Mouse (Mus musculus) Patski (cell line): Measurements from ENCODE around the gene Gm2115. TPM values are rescaled to one million over a fixed set of nuclear protein-coding genes. Genes with fewer than 3 reads are reported as not detected.
A peak's percentile ranks its signal among the peaks of the same experiment; 100 is the strongest.

ENCODE experiments used
- ATAC-seq: fragments of 100-300 bp; one replicate; pipeline ENCODE4 v1.8.0; 2021
- CTCF ChIA-PET: fragments of 350-600 bp; sonication (Branson Sonifier 250); formaldehyde crosslinking; loops from one replicate; lab custom pipeline; 2022; ENCODE audit warnings: inconsistent platforms; lab: Charles Lee
- POLR2A ChIA-PET: fragments of 350-600 bp; sonication (Branson Sonifier 250); formaldehyde crosslinking; loops from one replicate; lab custom pipeline; 2022; ENCODE audit warnings: antibody characterized with exemption, inconsistent platforms; lab: Charles Lee
- DNase-seq: peaks from one replicate; pipeline ENCODE4 v3.0.0-alpha.2; 2011; ENCODE audit warnings: low read depth, low spot score
- H3K27me3 ChIP-seq: fragments of 371-371 bp; one replicate; pipeline ENCODE4 v1.5.1; 2021
- CTCF ChIP-seq: fragments of 100-300 bp; IDR thresholded peaks from one replicate; pipeline ENCODE4 v1.5.1; 2021
- in situ Hi-C: fragments of 300-500 bp; cut with MboI; formaldehyde crosslinking; loops from 3 replicates; pipeline ENCODE4 v1.11.1; 2018; ENCODE audit warnings: low pct_unique_long_range_greater_than_20kb, mixed read lengths
- polyA plus RNA-seq: library from polyadenylated mRNA; unstranded; gene quantifications from one replicate; pipeline ENCODE4 v1.2.3, GENCODE M21; 2021

The Gm2115 gene
- polyA plus RNA-seq: 59.2 TPM

DNA sequence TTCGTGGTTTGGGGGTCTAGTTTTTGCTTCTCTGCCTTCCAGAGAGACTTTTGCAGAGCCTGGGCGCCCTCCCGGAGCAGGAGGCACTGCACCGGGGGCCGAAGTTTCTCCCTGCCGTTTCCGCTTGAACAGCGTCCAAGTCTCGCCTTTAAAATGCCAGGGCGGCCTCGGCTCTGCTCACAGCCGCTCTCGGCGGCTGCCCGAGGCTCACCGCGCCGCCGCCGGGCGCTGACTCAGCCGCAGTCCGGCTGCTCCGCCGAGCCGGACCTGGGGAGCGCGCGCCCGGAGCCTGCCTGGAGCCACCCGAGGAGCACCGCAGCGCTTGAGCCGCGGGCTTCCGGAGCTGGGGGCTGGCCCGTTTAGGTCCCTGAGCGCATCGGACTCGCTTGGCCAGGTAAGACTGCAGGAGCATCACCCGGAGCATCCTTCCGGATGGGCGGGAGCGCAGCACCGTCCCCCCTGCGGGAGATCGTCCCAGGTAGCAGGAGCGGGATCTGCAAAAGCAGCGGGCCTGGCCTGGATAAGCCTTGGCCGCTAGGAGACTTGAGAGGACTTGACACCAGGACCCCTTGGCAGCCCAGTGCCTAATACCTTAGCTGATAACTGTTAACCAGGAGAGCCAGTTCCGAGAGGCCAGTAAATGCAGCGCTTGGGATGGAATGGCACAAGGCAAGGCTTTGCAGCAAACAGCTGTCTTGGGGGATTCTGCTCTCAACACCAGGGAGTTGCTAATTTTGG, at the start of gene Gm2115:
Gene Gm2115, plus strand, starts transcription at position 159 of the 738 bp plus-strand sequence.
- ChIA-PET CTCF (interaction anchor here (1.2 to 1.7 kb wide), 5 partner anchors 8 to 172 kb away, joined by 4 to 5 read pairs (median 4); no protein-coding TSS in a partner anchor), POLR2A (no interaction called here)
- no peaks in the 10 kb centered on the region for H3K27me3 ChIP-seq
- ATAC-seq (peak; percentile 98), DNase-seq (no peak)
- in situ Hi-C loops: no loop called here
- no peak for TF ChIP-seq CTCF

GRCm38 (mm10) chr7:84483447-84484407, 45.0 kb upstream of the Gm2115 start:
- ChIA-PET POLR2A (no interaction called here), CTCF (no interaction called here)
- DNase-seq: no peak
- no peaks in the 10 kb centered on the region for H3K27me3 ChIP-seq
- no peak for TF ChIP-seq CTCF
- in situ Hi-C loops: no loop called here
- no peak for ATAC-seq

DNA sequence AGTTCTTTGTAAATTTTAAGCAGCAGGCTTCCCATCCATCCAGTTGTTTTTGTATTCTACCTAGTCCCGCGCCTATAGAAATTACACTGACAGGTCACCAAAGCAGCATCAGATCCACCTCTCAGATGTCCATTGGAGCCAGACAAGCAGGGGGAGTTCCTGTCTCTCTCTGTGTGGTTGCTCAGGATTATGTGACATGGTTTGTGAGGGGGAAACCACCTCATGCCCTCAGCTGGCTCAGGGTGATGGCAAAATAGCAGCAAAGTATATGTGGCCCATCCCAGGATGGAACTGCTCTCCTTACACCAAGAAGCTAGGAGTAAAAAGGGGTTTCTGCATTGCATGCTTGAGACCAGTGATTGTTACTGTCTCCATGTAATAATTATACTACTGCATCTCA, 42.3 kb upstream of the Gm2115 start:
- TF ChIP-seq CTCF: no peak
- ChIA-PET CTCF (no interaction called here), POLR2A (no interaction called here)
- in situ Hi-C loops: no loop called here
- no peaks in the 10 kb centered on the region for H3K27me3 ChIP-seq
- ATAC-seq: no peak
- DNase-seq: no peak

DNA sequence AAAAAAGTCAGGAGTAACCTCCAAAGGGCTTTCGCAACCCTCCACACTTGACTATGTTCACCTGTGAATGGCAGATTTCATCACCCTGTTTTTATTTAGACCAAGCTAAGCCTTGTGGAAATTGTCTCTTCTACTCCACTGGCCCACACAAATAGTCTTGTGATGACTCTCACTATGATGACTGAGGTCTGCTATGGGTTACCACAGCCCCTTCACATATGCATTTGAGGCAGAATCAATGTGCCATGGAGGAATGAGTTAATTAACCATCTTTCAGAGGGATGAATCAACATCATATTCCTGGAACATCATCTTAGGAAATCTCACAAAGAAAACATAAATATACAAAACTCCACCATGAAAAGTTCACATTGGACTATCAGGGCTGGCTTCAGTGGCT, 25.6 kb upstream of the Gm2115 start:
- peak; percentile 31 for ATAC-seq
- no peaks in the 10 kb centered on the region for H3K27me3 ChIP-seq
- TF ChIP-seq CTCF: no peak
- in situ Hi-C loops: no loop called here
- CTCF ChIA-PET: no interaction called here
- DNase-seq: no peak
- POLR2A ChIA-PET: no interaction called here

DNA sequence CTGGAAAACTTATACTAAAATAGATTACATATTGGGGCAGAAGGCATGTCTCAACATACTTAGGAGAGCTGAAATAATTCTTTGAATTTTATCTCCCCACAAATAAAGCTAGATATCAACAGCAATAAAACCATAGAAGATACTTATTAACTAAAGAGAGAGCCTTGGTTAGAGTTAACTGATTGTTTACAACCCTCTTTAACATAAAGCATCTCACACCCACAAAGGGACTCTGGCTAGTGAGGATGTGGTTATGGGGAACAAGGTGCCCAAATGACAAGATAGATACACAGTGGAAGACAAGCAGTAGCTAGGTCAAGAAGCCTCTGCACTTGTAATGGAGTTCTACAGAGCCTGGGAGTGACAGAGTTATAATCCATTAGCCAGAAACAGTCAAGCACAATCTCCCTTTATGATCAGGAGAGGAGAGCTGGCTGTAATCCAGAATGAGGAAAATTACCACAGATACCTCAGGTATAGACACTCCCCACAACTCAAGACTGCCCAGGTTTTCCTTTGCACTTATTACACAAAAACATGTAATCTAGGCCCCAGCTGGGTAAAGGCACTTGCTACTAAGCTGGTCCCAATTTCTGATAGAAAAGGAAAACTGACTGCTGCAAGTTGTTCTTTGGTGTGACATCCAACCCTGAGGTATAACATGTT, 10.1 kb upstream of the Gm2115 start:
- in situ Hi-C loops: no loop called here
- CTCF ChIA-PET: interaction anchor here (1.2 kb wide), 1 partner anchor 9 kb away, joined by 3 read pairs; no protein-coding TSS in a partner anchor
- TF ChIP-seq CTCF: no peak

GRCm38 (mm10) chr7:84521329-84521728, 7.4 kb upstream of the Gm2115 start:
- in situ Hi-C loops: no loop called here
- ATAC-seq (peak; percentile 73), DNase-seq (no peak)
- no peak for TF ChIP-seq CTCF
- no peaks in the 10 kb centered on the region for H3K27me3 ChIP-seq
- ChIA-PET CTCF (interaction anchor here (0.9 kb wide), 1 partner anchor 13 kb away, joined by 3 read pairs; no protein-coding TSS in a partner anchor), POLR2A (no interaction called here)

More for the DNA sequence above, 10.1 kb upstream of the Gm2115 start:
- DNase-seq (no peak), ATAC-seq (no peak)
- POLR2A ChIA-PET: no interaction called here
- no peaks in the 10 kb centered on the region for H3K27me3 ChIP-seq

- TF ChIP-seq CTCF: no peak
- DNase-seq: no peak
- ATAC-seq: peak; percentile 26
- H3K27me3 ChIP-seq: no peaks in the 10 kb centered on the region
- POLR2A ChIA-PET: no interaction called here
- CTCF ChIA-PET: interaction anchor here (0.9 kb wide), 1 partner anchor 102 kb away, joined by 3 read pairs; no protein-coding TSS in a partner anchor
- in situ Hi-C loops: no loop called here
Measured at GRCm38 (mm10) chr7:84522426-84522825, 6.3 kb upstream of the Gm2115 start.

- ATAC-seq: no peak
Measured at GRCm38 (mm10) chr7:84526171-84526570, 2.6 kb upstream of the Gm2115 start.

DNA sequence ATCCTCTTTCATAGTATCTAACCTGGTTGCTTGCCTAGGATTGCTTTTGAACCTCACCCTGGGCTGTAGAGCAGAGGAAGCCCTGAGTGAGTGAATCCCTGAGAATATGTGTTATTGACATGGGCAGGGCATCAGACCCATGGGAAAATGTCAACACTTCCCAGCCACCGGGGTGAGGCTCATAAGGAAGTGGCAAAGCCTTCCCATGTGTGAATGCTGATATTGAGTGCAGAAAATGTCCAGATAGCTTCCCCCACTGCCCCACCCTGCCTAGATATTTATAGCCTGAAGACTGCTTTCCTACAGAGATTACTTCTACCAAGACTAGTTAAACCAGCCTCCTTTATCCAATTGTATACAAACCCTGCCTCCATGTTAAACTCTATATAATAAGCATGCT, 4.0 kb downstream of the Gm2115 start:
- ChIA-PET POLR2A (no interaction called here), CTCF (no interaction called here)
- ATAC-seq: no peak
- no peaks in the 10 kb centered on the region for H3K27me3 ChIP-seq
- in situ Hi-C loops: no loop called here
- DNase-seq: no peak
- no peak for TF ChIP-seq CTCF

More at GRCm38 (mm10) chr7:84526171-84526570, 2.6 kb upstream of the Gm2115 start:
- DNase-seq: no peak
- H3K27me3 ChIP-seq: no peaks in the 10 kb centered on the region
- no peak for TF ChIP-seq CTCF
- in situ Hi-C loops: no loop called here
- POLR2A ChIA-PET: no interaction called here
- CTCF ChIA-PET: interaction anchor here (0.7 kb wide), 1 partner anchor 52 kb away, joined by 3 read pairs; no protein-coding TSS in a partner anchor

DNA sequence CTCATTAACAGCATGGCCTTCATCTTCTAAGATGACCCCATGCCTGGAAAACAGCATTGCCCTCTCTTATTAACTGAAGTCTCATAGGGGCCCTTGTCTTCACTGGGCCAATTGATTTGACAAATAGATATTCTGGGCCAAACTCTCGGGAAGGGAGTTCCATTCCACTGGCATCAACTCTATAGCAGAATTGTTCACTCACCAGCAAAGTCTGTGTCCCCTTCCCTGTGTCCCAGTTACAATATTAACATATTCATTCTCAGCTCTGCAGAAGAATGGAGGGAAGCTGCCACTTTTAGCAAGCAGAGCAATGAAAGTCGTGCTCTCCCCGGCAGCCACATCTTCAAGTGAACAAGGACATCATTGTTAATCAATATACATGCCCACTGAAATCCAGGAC, 5.9 kb downstream of the Gm2115 start:
- DNase-seq: no peak
- in situ Hi-C loops: no loop called here
- ChIA-PET POLR2A (no interaction called here), CTCF (interaction anchor here (1.5 kb wide), 1 partner anchor 12 kb away, joined by 3 read pairs; no protein-coding TSS in a partner anchor)
- no peak for ATAC-seq
- H3K27me3 ChIP-seq: no peaks in the 10 kb centered on the region
- no peak for TF ChIP-seq CTCF
